Mouse (Mus musculus): ENCODE results near the gene AA792892.
"Not testable (repeated sequence)": the region's sequence is repeated elsewhere in the genome, so short reads cannot be mapped to it uniquely, and the experiment has no call there.

- TF ChIP-seq POLR2A (IDR thresholded peaks at IDR 0.05; ENCODE audit: borderline replicate concordance, insufficient read depth, low read length); CTCF (IDR thresholded peaks at IDR 0.05; ENCODE audit: borderline replicate concordance, insufficient read depth, low read depth, low read length): not testable (repeated sequence)
These were observed 25.4 kb upstream of the AA792892 start, which contains the start of gene Gm6502 for GRCm38 (mm10) chr5:94314135-94314534.

Data from cerebellum, adult 2 months (tissue).